Mouse (Mus musculus) brain, embryonic 14.5 days (tissue): ENCODE data around the gene Kdr. TPM values are rescaled to one million over a fixed set of nuclear protein-coding genes. Genes with fewer than 3 reads are reported as not detected.

ENCODE experiments used
- DNase-seq: peaks from one replicate; pipeline ENCODE4 v3.0.0-alpha.2; 2011; ENCODE audit warnings: low read depth
- CTCF ChIP-seq: fragments of 200-500 bp; IDR thresholded peaks from 2 replicates; pipeline ENCODE4 v1.5.1; 2012; ENCODE audit warnings: inconsistent platforms, mild to moderate bottlenecking, moderate library complexity, borderline replicate concordance; ENCODE audit not compliant: insufficient read depth, insufficient read length; ENCODE audit errors: extremely low read depth
- POLR2A ChIP-seq: fragments of 200-500 bp; IDR thresholded peaks from 2 replicates; pipeline ENCODE4 v1.6.1; 2012; ENCODE audit warnings: mild to moderate bottlenecking, inconsistent platforms, borderline replicate concordance; ENCODE audit not compliant: poor library complexity, insufficient read depth, insufficient read length, severe bottlenecking; ENCODE audit errors: extremely low read depth
- polyA plus RNA-seq: library from polyadenylated mRNA; depleted of rRNA; stranded (reverse); fragments of >200 nt; gene quantifications from 2 replicates; pipeline ENCODE4 v1.2.3, GENCODE M21; 2012; rRNA removed

The Kdr gene
- polyA plus RNA-seq, 1 experiment, result 25.8 TPM

GRCm38 (mm10) chr5:75929960-75930359 is 48.3 kb downstream of the Kdr start:
- TF ChIP-seq CTCF, result no peak
- TF ChIP-seq POLR2A, result no peak
- no peak for DNase-seq

- TF ChIP-seq POLR2A (no peak), CTCF (no peak)
- DNase-seq, result peak; percentile 12
Observed at GRCm38 (mm10) chr5:75922677-75923076, 55.6 kb downstream of the Kdr start.

GRCm38 (mm10) chr5:75921730-75922387 is 56.4 kb downstream of the Kdr start:
- no peak for DNase-seq
- TF ChIP-seq POLR2A (no peak), CTCF (no peak)

GRCm38 (mm10) chr5:75919601-75920000 is 58.7 kb downstream of the Kdr start:
- no peak for TF ChIP-seq CTCF
- no peak for TF ChIP-seq POLR2A
- DNase-seq, result no peak

- TF ChIP-seq POLR2A (no peak), CTCF (no peak)
- no peak for DNase-seq
Observed at GRCm38 (mm10) chr5:75918139-75918538, 60.1 kb downstream of the Kdr start.

GRCm38 (mm10) chr5:75917231-75917630 is 61.0 kb downstream of the Kdr start:
- no peak for DNase-seq
- TF ChIP-seq CTCF (no peak), POLR2A (no peak)

- TF ChIP-seq CTCF, result no peak
- TF ChIP-seq POLR2A, result no peak
- no peak for DNase-seq
Observed at GRCm38 (mm10) chr5:75906102-75906501, 72.2 kb downstream of the Kdr start.

- TF ChIP-seq POLR2A, result no peak
- DNase-seq, result no peak
Observed at GRCm38 (mm10) chr5:75900231-75900920, 77.9 kb downstream of the Kdr start.

GRCm38 (mm10) chr5:75895351-75895750 is 82.9 kb downstream of the Kdr start:
- TF ChIP-seq POLR2A (no peak), CTCF (no peak)
- no peak for DNase-seq

- TF ChIP-seq POLR2A (no peak), CTCF (no peak)
- peak; percentile 40 for DNase-seq
Observed at GRCm38 (mm10) chr5:75892956-75893471, 85.2 kb downstream of the Kdr start.

Other genes starting within 250 kb of the Kdr start
- gene Srd5a3, start 161.8 kb upstream of the Kdr start, polyA plus RNA-seq, result 13.6 and 14.2 TPM in 2 replicates
- 63.6 and 73.5 TPM in 2 replicates for gene Tmem165, start 205.4 kb upstream of the Kdr start, polyA plus RNA-seq